Comparison of ENCODE assay signal across 18 mouse cellular contexts in genomic region chr1:77471037-77471436, GRCm38 (mm10). TPM values are rescaled to one million over a fixed set of nuclear protein-coding genes. Genes with fewer than 3 reads are reported as not detected.
DNase-seq lines count a peak whose midpoint lies in the region; ATAC-seq and TF ChIP-seq lines count a peak whose summit lies in the region.
"Had no signal": no experiment of that assay in that cellular context is flagged by ENCODE, and none has a peak within 500 bp of the region (broad histone marks: within the 10 kb centered on the region; RNA-seq: fewer than 3 reads in every experiment).

No protein-coding gene starts in this region.

- TF ChIP-seq POLR2A in limb, embryonic 14.5 days (IDR thresholded peaks at IDR 0.05; ENCODE audit: borderline replicate concordance, extremely low read depth, insufficient read depth, insufficient read length): no peak

- no peaks in the 10 kb centered on the region; the same call in 1 of the 2 replicates for H3K36me3 ChIP-seq in limb, embryonic 14.5 days (ENCODE audit: control insufficient read depth, insufficient read depth, low read length)
- peaks cover 29% of the 10 kb centered on the region for H3K36me3 ChIP-seq in limb, embryonic 10.5 days
- no peaks in the 10 kb centered on the region for H3K36me3 ChIP-seq in stomach, embryonic 14.5 days (ENCODE audit: control insufficient read depth, insufficient read depth, low read length)
- H3K36me3 ChIP-seq in kidney, embryonic 16.5 days (ENCODE audit: insufficient read depth, low read length): no peaks in the 10 kb centered on the region
- H3K36me3 ChIP-seq: hindbrain, embryonic 15.5 days; liver, embryonic 12.5 days; neural tube, embryonic 15.5 days had no signal

- peak; percentile 18 for DNase-seq in limb, embryonic 14.5 days (ENCODE audit: low spot score)
- no peak for DNase-seq in limb, embryonic 10.5 days (ENCODE audit: low spot score)
- DNase-seq in NIH3T3 (ENCODE audit: low read depth): peak; percentile 83
- peak; percentile 55 for DNase-seq in brain, adult 2 months (ENCODE audit: low read depth, low spot score)
- no peak for DNase-seq in urinary bladder, postnatal 4 days (ENCODE audit: low spot score in 2 of 2)
- DNase-seq: adrenal gland, postnatal 36 days; cerebellum, postnatal 14 days; gastrocnemius, postnatal 36 days; kidney, adult 9 months; thymus, adult 2 months had no signal

- no peak overlapping the region for H3K27ac ChIP-seq in limb, embryonic 14.5 days (replicated peaks; ENCODE audit: low read depth, low read length)
- H3K27ac ChIP-seq in limb, embryonic 10.5 days: no peak overlapping the region
- H3K27ac ChIP-seq in stomach, embryonic 14.5 days (ENCODE audit: low read length): peak overlapping the region; percentile 48; the same call in 1 of the 2 replicates
- H3K27ac ChIP-seq in kidney, embryonic 16.5 days (ENCODE audit: low read length): no peak overlapping the region
- H3K27ac ChIP-seq: hindbrain, embryonic 15.5 days; liver, embryonic 12.5 days; neural tube, embryonic 15.5 days had no signal

- H3K4me2 ChIP-seq in limb, embryonic 14.5 days (replicated peaks; ENCODE audit: low read depth, low read length, severe bottlenecking): no peak overlapping the region
- no peak overlapping the region for H3K4me2 ChIP-seq in stomach, embryonic 14.5 days (replicated peaks; ENCODE audit: low read depth, low read length)
- no peak overlapping the region for H3K4me2 ChIP-seq in kidney, embryonic 16.5 days (replicated peaks; ENCODE audit: low read depth, low read length)
- H3K4me2 ChIP-seq: hindbrain, embryonic 15.5 days; liver, embryonic 12.5 days; neural tube, embryonic 15.5 days had no signal

- H3K4me1 ChIP-seq in limb, embryonic 14.5 days (ENCODE audit: control insufficient read depth, insufficient read depth, low read length): 0 out of 2 replicates have a peak, but pooled peaks cover 4% of the 10 kb centered on the region
- peaks cover 6% of the 10 kb centered on the region; the same call in 1 of the 2 replicates for H3K4me1 ChIP-seq in limb, embryonic 10.5 days
- peaks cover 11% of the 10 kb centered on the region for H3K4me1 ChIP-seq in stomach, embryonic 14.5 days (ENCODE audit: control insufficient read depth, insufficient read depth, low read length)
- peaks cover 17% of the 10 kb centered on the region for H3K4me1 ChIP-seq in kidney, embryonic 16.5 days (ENCODE audit: insufficient read depth, low read length)
- H3K4me1 ChIP-seq: megakaryocyte, embryonic 14.5 days had no signal

- WGBS in limb, embryonic 14.5 days: 38% methylated on average over 5 of the region's 5 CpGs
- whole genome bisulfite sequencing in limb, embryonic 10.5 days: 61% methylated on average over 5 of the region's 5 CpGs
- WGBS in stomach, embryonic 14.5 days: 10% methylated on average over 5 of the region's 5 CpGs
- WGBS in kidney, embryonic 16.5 days: 62% methylated on average over 5 of the region's 5 CpGs

- no peak overlapping the region for H3K4me3 ChIP-seq in limb, embryonic 14.5 days (replicated peaks; ENCODE audit: low read length)
- H3K4me3 ChIP-seq in limb, embryonic 10.5 days: no peak overlapping the region
- H3K4me3 ChIP-seq in stomach, embryonic 14.5 days (ENCODE audit: low read depth, low read length): no peak overlapping the region
- no peak overlapping the region for H3K4me3 ChIP-seq in kidney, embryonic 16.5 days (ENCODE audit: low read length)
- H3K4me3 ChIP-seq: hindbrain, embryonic 15.5 days; liver, embryonic 12.5 days; megakaryocyte, embryonic 14.5 days; neural tube, embryonic 15.5 days had no signal

- no peaks in the 10 kb centered on the region for H3K9me3 ChIP-seq in limb, embryonic 14.5 days (ENCODE audit: control insufficient read depth, low read length)
- no peaks in the 10 kb centered on the region for H3K9me3 ChIP-seq in limb, embryonic 10.5 days (replicated peaks)
- H3K9me3 ChIP-seq in stomach, embryonic 14.5 days (ENCODE audit: control insufficient read depth, low read depth, low read length): no peaks in the 10 kb centered on the region
- no peaks in the 10 kb centered on the region for H3K9me3 ChIP-seq in kidney, embryonic 16.5 days (ENCODE audit: low read length)
- H3K9me3 ChIP-seq: hindbrain, embryonic 15.5 days; liver, embryonic 12.5 days; neural tube, embryonic 15.5 days had no signal

- no peak overlapping the region for H3K9ac ChIP-seq in limb, embryonic 14.5 days (ENCODE audit: low read depth, low read length, severe bottlenecking)
- no peak overlapping the region for H3K9ac ChIP-seq in stomach, embryonic 14.5 days (replicated peaks; ENCODE audit: low read depth, low read length)
- no peak overlapping the region for H3K9ac ChIP-seq in kidney, embryonic 16.5 days (replicated peaks; ENCODE audit: low read length)
- H3K9ac ChIP-seq: hindbrain, embryonic 15.5 days; liver, embryonic 12.5 days; neural tube, embryonic 15.5 days had no signal

- ATAC-seq in limb, embryonic 14.5 days (ENCODE audit: low FRiP score, low read depth): no peak
- ATAC-seq in stomach, embryonic 14.5 days (ENCODE audit: insufficient number of reproducible peaks, insufficient read depth, low FRiP score, low read depth): peak; percentile 59; the same call in 1 of the 2 replicates
- no peak for ATAC-seq in kidney, embryonic 16.5 days (ENCODE audit: low FRiP score, low TSS enrichment)
- ATAC-seq: forebrain, embryonic 14.5 days; liver, embryonic 12.5 days had no signal

- H3K27me3 ChIP-seq in limb, embryonic 14.5 days (ENCODE audit: control insufficient read depth, insufficient read depth, low read length): no peaks in the 10 kb centered on the region
- no peaks in the 10 kb centered on the region for H3K27me3 ChIP-seq in limb, embryonic 10.5 days (ENCODE audit: low read depth, poor library complexity, severe bottlenecking)
- no peaks in the 10 kb centered on the region for H3K27me3 ChIP-seq in stomach, embryonic 14.5 days (ENCODE audit: control insufficient read depth, insufficient read depth, low read length)
- no peaks in the 10 kb centered on the region for H3K27me3 ChIP-seq in kidney, embryonic 16.5 days (ENCODE audit: insufficient read depth, low read length)
- H3K27me3 ChIP-seq: CH12.LX; hindbrain, embryonic 15.5 days; liver, embryonic 12.5 days; megakaryocyte, embryonic 14.5 days; neural tube, embryonic 15.5 days had no signal

RNA-seq across cellular contexts. Expression of gene Epha4, which starts 43.9 kb away (rescaled TPM):
- 34.5 and 45.8 TPM in 2 replicates for polyA plus RNA-seq in limb, embryonic 14.5 days (2012; rRNA removed)
- polyA plus RNA-seq in limb, embryonic 14.5 days (2014; fragmentation: Nextera tagmentation; extraction: Ambion mirVana): 53.5 and 63.0 TPM in 2 replicates
- polyA plus RNA-seq in limb, embryonic 10.5 days (2016; fragmentation: Nextera tagmentation; extraction: Ambion mirVana): 24.9 and 44.3 TPM in 2 replicates
- 18.2 and 19.9 TPM in 2 replicates for polyA plus RNA-seq in stomach, embryonic 14.5 days (2014; fragmentation: Nextera tagmentation; extraction: Ambion mirVana)
- 17.0 and 19.6 TPM in 2 replicates for polyA plus RNA-seq in kidney, embryonic 16.5 days (2015; fragmentation: Nextera tagmentation; extraction: Ambion mirVana)

Comparison
In these comparisons a context has a peak if more than half of its experiments do, and no peak if none do; other contexts are left out.
1. DNase-seq: peak in limb, embryonic 14.5 days (single experiment), NIH3T3 (single experiment) and brain, adult 2 months (single experiment); none in limb, embryonic 10.5 days (single experiment) and urinary bladder, postnatal 4 days (0 of 2).